Mouse (Mus musculus) midbrain, embryonic 16.5 days (tissue): ENCODE measurements around the gene Tpsb2. TPM values are rescaled to one million over a fixed set of nuclear protein-coding genes. Genes with fewer than 3 reads are reported as not detected.

ENCODE experiments used
- ATAC-seq: fragments of 200-750 bp; cut with Nextera tagmentation; 2 replicates; pipeline ENCODE4 v1.8.0; 2017; ENCODE audit warnings: moderate TSS enrichment
- H3K27ac ChIP-seq: fragments of 300-500 bp; sonication (generic); 2 replicates; pipeline ENCODE4 v1.5.1; 2014; ENCODE audit warnings: mild to moderate bottlenecking, low read length, mixed read lengths
- H3K27me3 ChIP-seq: fragments of 300-500 bp; sonication (generic); 2 replicates; pipeline ENCODE4 v1.6.1; 2014; ENCODE audit warnings: low read depth, low read length, mixed read lengths; ENCODE audit not compliant: control insufficient read depth, insufficient read depth
- H3K36me3 ChIP-seq: fragments of 300-500 bp; sonication (generic); 2 replicates; pipeline ENCODE4 v1.6.1; 2014; ENCODE audit warnings: mild to moderate bottlenecking, low read length, moderate library complexity, mixed read lengths; ENCODE audit not compliant: control insufficient read depth, insufficient read depth
- H3K4me1 ChIP-seq: fragments of 300-500 bp; sonication (generic); 2 replicates; pipeline ENCODE4 v1.6.1; 2014; ENCODE audit warnings: mild to moderate bottlenecking, low read length, mixed read lengths; ENCODE audit not compliant: control insufficient read depth, insufficient read depth
- H3K4me2 ChIP-seq: fragments of 300-500 bp; sonication (generic); 2 replicates; pipeline ENCODE4 v1.6.1; 2014; ENCODE audit warnings: mild to moderate bottlenecking, low read length, mixed read lengths
- H3K4me3 ChIP-seq: fragments of 300-500 bp; sonication (generic); 2 replicates; pipeline ENCODE4 v1.5.1; 2014; ENCODE audit warnings: low read depth, mild to moderate bottlenecking, low read length, moderate library complexity, mixed read lengths
- H3K9ac ChIP-seq: fragments of 300-500 bp; sonication (generic); 2 replicates; pipeline ENCODE4 v1.6.1; 2014; ENCODE audit warnings: low read depth, low read length, mixed read lengths
- H3K9me3 ChIP-seq: fragments of 300-500 bp; sonication (generic); replicated peaks from 2 replicates; pipeline ENCODE4 v1.6.1; 2014; ENCODE audit warnings: mild to moderate bottlenecking, low read length, mixed read lengths; ENCODE audit not compliant: control insufficient read depth, poor library complexity, severe bottlenecking
- WGBS: fragments of 180-500 bp; shearing (Covaris S2); extraction: QIAGEN DNeasy Blood & Tissue Kit; methylation state at CpG from one replicate; pipeline ENCODE4 v1.1.7; 2014; 5-methylcytosine and 5-hydroxymethylcytosine counted together
- polyA plus RNA-seq: library from polyadenylated mRNA; unstranded; fragments of >200 nt; fragmentation: Nextera tagmentation; extraction: Ambion mirVana; gene quantifications from 2 replicates; pipeline ENCODE4 v1.2.1, GENCODE M21; 2015

The Tpsb2 gene
- polyA plus RNA-seq, 1 experiment from 2014 or later, result 0.23 TPM

- Histone ChIP-seq H3K9me3 (no peaks in the 10 kb centered on the region), H3K9ac (no peak overlapping the region), H3K4me3 (no peak overlapping the region), H3K4me2 (no peak overlapping the region), H3K4me1 (peaks cover 55% of the 10 kb centered on the region), H3K36me3 (no peaks in the 10 kb centered on the region), H3K27me3 (no peaks in the 10 kb centered on the region), H3K27ac (no peak overlapping the region)
- 81% methylated on average over 6 of the region's 6 CpGs for WGBS
- ATAC-seq, result no peak
Observed at GRCm38 (mm10) chr17:25410180-25410579, 44.1 kb downstream of the Tpsb2 start.

GRCm38 (mm10) chr17:25410786-25411185, 44.7 kb downstream of the Tpsb2 start:
- 36% methylated on average over 7 of the region's 7 CpGs for WGBS
- Histone ChIP-seq H3K4me2 (no peak overlapping the region), H3K27ac (peak overlapping the region; percentile 61; the same call in 1 of the 2 replicates), H3K9me3 (no peaks in the 10 kb centered on the region), H3K9ac (no peak overlapping the region), H3K27me3 (no peaks in the 10 kb centered on the region), H3K36me3 (no peaks in the 10 kb centered on the region), H3K4me1 (peaks cover 55% of the 10 kb centered on the region), H3K4me3 (no peak overlapping the region)
- ATAC-seq, result no peak

- H3K27ac ChIP-seq, result peak overlapping the region; percentile 61; the same call in 1 of the 2 replicates
Observed at GRCm38 (mm10) chr17:25411251-25411650, 45.1 kb downstream of the Tpsb2 start.

GRCm38 (mm10) chr17:25414209-25414608, 48.1 kb downstream of the Tpsb2 start:
- ATAC-seq, result no peak
- peaks cover 57% of the 10 kb centered on the region for H3K4me1 ChIP-seq
- no peaks in the 10 kb centered on the region for H3K27me3 ChIP-seq
- H3K36me3 ChIP-seq, result no peaks in the 10 kb centered on the region
- no peak overlapping the region for H3K9ac ChIP-seq
- 78% methylated on average over 4 of the region's 4 CpGs for WGBS
- H3K27ac ChIP-seq, result no peak overlapping the region
- no peaks in the 10 kb centered on the region for H3K9me3 ChIP-seq
- H3K4me3 ChIP-seq, result no peak overlapping the region
- no peak overlapping the region for H3K4me2 ChIP-seq

More at GRCm38 (mm10) chr17:25411251-25411650, 45.1 kb downstream of the Tpsb2 start:
- Histone ChIP-seq H3K9me3 (no peaks in the 10 kb centered on the region), H3K4me1 (peaks cover 55% of the 10 kb centered on the region), H3K27me3 (no peaks in the 10 kb centered on the region), H3K36me3 (no peaks in the 10 kb centered on the region), H3K9ac (0 out of 2 replicates have a peak overlapping the region, but pooled peaks have one; percentile 21), H3K4me2 (no peak overlapping the region), H3K4me3 (no peak overlapping the region)
- 62% methylated on average over 4 of the region's 4 CpGs for WGBS
- no peak for ATAC-seq

- no peaks in the 10 kb centered on the region for H3K27me3 ChIP-seq
- no peak overlapping the region for H3K27ac ChIP-seq
- H3K36me3 ChIP-seq, result no peaks in the 10 kb centered on the region
- H3K4me3 ChIP-seq, result no peak overlapping the region
- no peak overlapping the region for H3K4me2 ChIP-seq
- H3K9me3 ChIP-seq, result no peaks in the 10 kb centered on the region
- WGBS, result 23% methylated on average over 3 of the region's 3 CpGs
- H3K9ac ChIP-seq, result no peak overlapping the region
- ATAC-seq, result no peak
- peaks cover 58% of the 10 kb centered on the region for H3K4me1 ChIP-seq
Observed at GRCm38 (mm10) chr17:25414917-25415316, 48.8 kb downstream of the Tpsb2 start.

- Histone ChIP-seq H3K4me2 (no peak overlapping the region), H3K4me3 (no peak overlapping the region), H3K9ac (peak overlapping the region; percentile 8; the same call in 1 of the 2 replicates), H3K4me1 (peaks cover 54% of the 10 kb centered on the region), H3K27ac (peak overlapping the region; percentile 44; the same call in 1 of the 2 replicates), H3K27me3 (no peaks in the 10 kb centered on the region), H3K36me3 (no peaks in the 10 kb centered on the region), H3K9me3 (no peaks in the 10 kb centered on the region)
- WGBS, result 11% methylated on average over 2 of the region's 6 CpGs
- peak; percentile 40; the same call in 1 of the 2 replicates for ATAC-seq
Observed at GRCm38 (mm10) chr17:25415421-25415913, 49.4 kb downstream of the Tpsb2 start.

- H3K9me3 ChIP-seq, result no peaks in the 10 kb centered on the region
- WGBS, result 22% methylated on average over 3 of the region's 3 CpGs
- ATAC-seq, result 0 out of 2 replicates have a peak, but pooled peaks have one; percentile 18
- H3K27me3 ChIP-seq, result no peaks in the 10 kb centered on the region
- H3K4me2 ChIP-seq, result no peak overlapping the region
- H3K9ac ChIP-seq, result 0 out of 2 replicates have a peak overlapping the region, but pooled peaks have one; percentile 26
- H3K4me3 ChIP-seq, result no peak overlapping the region
- H3K4me1 ChIP-seq, result peaks cover 46% of the 10 kb centered on the region
- peak overlapping the region; percentile 40; the same call in 1 of the 2 replicates for H3K27ac ChIP-seq
- no peaks in the 10 kb centered on the region for H3K36me3 ChIP-seq
Observed at GRCm38 (mm10) chr17:25416219-25416618, 50.1 kb downstream of the Tpsb2 start.

- no peak overlapping the region for H3K4me2 ChIP-seq
- peak overlapping the region; percentile 67 for H3K27ac ChIP-seq
- H3K9ac ChIP-seq, result no peak overlapping the region
- no peaks in the 10 kb centered on the region for H3K27me3 ChIP-seq
- whole genome bisulfite sequencing, result 63% methylated on average over 6 of the region's 6 CpGs
- no peak for ATAC-seq
- no peaks in the 10 kb centered on the region for H3K36me3 ChIP-seq
- H3K9me3 ChIP-seq, result no peaks in the 10 kb centered on the region
- H3K4me3 ChIP-seq, result no peak overlapping the region
- H3K4me1 ChIP-seq, result peaks cover 44% of the 10 kb centered on the region
Observed at GRCm38 (mm10) chr17:25417990-25418389, 51.9 kb downstream of the Tpsb2 start.
